Mouse (Mus musculus) mature B cell (primary cell): ENCODE results near the gene Dcun1d2.

Source experiments
- in situ Hi-C: fragments of 300-500 bp; cut with MboI; formaldehyde crosslinking; loops from 2 replicates; pipeline ENCODE4 v1.14.3; 2019

Gene Dcun1d2

GRCm38 (mm10) chr8:13206290-13206689, 81.6 kb downstream of the Dcun1d2 start:
- in situ Hi-C loops, result no loop called here
